Mouse (Mus musculus): Measurements from ENCODE around the gene Lifr. TPM values are rescaled to one million over a fixed set of nuclear protein-coding genes. Genes with fewer than 3 reads are reported as not detected.
A peak's percentile ranks its signal among the peaks of the same experiment; 100 is the strongest.

The Lifr gene
- polyA plus RNA-seq, 1 experiment from 2014 or later = 29.9 TPM

DNA sequence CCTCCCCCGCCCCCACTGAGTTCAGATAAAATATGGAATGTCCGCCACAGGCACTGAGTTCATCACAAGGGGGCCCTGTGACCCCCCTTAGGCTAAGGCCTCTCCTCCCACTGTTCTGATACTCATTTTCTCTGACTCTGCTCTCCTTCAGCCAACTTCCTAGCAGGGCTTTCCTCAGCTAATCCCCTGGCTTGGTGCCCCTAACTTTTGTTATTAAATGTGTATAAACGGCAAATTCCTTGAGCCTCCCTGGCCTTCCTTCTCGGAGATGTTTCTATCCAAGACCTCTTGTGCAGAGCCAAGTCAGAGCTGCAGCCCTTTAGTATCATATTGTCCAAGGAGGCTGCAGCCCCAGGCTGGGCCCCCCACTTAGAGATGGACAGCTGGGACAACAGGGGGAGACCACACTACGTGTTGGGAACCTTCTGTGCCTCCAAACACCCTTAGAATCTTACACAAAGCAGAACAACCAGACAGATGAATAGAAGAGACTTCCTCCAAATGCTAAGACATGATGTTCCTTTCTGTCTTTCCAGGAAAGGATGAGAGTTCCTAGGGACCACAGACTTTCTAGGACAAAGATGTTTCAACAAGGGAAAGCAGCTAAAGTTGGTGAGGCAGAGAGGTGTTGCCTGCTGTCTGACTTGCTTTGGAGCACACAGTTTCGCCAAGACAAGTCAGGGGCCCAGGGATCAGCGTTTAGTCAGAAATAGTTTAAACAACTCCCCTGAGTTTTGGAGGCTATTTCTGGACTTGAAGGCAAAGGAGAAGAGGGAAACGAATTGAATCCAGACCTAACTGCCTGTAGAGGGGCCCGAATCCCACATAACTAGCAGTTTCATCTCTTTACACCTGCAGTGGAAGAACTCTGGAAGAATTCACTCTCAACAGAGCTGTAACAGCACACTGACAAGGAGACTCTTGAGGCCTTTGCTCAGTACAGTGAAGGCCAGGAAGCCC, 111.3 kb downstream of the Lifr start:
- DNase-seq (ENCODE audit: low spot score) = no peak

DNA sequence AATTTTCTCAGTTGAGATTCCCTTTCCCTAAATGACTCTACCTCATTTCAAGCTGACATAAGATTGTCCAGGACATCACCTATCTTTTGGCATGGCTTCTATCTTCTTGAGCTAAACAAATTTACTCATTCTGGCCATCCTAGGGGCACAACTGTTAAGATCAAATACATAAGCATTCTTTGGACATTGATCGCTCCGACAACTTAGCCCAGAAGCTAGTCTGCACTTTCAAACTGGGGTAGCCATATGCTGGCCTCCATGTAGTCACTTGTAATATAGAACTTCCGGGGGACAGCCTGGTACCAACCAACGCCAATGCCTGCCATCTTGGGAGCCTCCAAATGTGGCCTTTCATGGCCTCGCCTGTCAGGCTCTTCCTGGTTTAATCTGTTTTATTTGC, 112.6 kb downstream of the Lifr start:
- no peak for DNase-seq (ENCODE audit: low spot score)

DNA sequence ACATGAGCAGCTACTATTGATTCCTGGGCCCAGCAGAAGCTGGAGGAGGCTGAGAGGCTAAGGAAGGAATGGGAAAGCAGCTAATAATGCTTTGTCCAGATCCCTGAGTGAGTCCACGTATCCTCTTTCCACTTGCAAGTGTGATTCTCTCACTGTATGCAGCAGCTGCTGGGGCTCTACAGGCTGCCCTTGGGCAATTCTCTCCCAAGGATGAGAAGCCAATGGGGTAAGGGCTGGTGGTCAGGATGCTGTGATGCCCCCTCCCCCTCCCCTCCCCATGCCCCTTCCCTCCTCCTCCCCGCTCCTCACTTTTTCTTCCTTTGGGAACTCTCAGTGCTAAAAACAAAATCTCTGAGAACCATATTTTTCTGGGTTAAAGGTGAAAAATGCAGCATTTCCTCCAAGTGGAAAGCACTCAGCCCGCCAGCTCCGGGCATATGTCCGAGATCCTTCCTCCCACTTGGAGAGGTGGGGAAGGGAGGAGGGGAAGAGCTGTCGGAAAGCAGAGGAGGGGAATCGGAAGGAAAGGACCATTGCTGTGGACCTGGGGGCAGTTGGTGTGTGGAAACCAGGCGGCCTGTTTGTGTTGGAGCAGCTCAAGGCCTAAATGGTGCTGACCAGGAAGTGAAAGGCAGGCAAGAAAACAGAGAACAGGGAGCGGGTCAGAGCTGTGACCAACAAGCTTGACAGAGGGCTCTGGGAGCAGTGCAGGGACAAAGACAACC, 113.4 kb downstream of the Lifr start:
- no peak for DNase-seq (ENCODE audit: low spot score)

DNA sequence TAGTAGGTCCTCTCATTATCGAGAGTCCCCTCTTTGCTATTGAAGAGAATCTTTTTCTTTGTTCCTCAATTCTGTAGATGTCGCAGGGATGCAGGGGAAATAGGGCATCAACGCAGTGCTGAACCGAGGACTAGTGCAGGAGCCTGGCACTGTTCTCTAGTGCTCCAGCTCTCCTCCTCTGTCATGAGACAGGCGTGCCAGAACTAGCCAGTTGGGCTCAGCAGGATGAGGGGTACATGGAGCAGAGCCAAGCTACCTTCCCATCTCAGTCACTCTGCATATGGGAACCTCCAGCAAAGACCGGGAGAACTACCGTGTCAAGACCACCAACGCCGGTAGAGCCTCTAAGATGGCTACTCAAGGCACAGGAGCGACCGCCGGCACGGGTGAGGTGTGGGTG, 114.5 kb downstream of the Lifr start:
- DNase-seq (ENCODE audit: low spot score) = no peak

DNA sequence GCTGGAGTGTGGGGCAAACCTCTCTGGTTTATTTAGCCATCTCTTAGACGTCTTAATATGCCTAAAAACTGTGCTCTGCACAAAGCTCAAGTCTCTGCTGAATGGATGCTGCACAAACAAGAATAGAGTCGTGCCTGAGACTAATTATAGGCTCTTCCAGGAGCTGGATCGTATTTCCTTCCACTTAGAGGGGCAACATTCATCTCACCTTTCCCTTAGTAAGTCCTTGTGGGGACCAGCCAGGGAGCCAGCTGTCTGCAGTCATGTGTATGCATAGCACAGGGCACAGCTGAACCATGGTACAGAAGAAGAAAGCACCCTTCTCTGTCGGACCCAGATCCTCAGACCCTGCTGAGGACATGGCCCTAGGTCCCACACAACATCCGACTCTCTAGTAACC, 115.7 kb downstream of the Lifr start:
- DNase-seq (ENCODE audit: low spot score) = no peak

DNA sequence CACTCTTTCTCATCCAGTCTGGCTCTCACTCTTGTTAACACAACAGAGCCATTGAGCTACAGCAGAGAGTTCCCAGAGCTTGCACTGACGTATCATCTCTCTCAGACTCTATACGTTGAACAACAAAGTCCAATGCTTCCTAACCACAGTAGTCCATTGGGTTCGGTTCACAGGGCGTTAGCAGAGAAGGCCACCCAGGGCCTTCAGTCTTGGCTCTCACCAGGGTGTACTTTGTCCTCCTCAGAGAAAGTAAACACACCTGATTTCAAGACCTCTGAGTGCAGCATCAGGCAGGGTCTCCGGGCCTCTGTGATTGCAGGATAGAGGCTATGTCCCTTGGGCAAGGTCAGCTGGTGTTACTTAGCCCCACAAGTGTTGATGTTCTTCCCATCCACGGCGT, 116.9 kb downstream of the Lifr start:
- DNase-seq (ENCODE audit: low spot score) = no peak

DNA sequence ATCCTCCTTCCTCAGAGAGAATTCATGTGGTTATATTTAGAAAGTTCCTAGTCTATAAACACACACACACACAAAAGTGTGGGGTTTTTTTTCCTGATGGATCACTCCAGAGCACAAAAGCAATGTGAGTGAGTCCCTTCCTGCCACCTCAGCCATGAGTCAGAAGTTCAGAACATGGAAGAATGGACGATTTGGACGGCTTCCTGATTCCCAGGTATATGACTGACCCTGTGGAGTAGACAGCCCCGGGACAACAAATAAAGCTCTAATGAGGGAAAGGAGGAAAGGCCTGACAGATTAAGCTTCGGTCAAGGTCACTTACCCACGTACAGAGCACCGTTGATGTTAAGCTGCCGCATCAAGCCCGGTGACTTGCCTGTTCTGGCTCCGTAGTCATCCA, 117.8 kb downstream of the Lifr start:
- no peak for DNase-seq (ENCODE audit: low spot score)

DNA sequence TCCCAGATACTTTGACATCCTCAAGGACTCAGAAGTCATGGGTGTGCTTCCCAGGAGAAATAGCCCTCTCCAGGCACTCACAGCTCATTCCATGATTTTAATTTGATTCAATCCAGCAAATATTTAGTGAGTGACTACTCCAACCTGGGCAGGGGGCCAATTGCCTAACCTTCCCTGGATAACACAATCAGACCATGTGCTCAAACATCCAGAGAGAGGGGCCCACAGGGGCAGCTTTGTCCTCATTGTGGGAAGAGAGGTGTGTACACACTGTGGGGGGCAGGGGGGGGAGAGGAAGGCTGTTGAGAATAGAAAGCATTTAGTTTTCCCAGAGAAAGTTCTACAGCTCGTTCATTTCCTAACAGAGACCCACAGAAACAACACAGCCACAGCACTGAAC, 123.3 kb downstream of the Lifr start:
- DNase-seq (ENCODE audit: low spot score) = no peak

DNA sequence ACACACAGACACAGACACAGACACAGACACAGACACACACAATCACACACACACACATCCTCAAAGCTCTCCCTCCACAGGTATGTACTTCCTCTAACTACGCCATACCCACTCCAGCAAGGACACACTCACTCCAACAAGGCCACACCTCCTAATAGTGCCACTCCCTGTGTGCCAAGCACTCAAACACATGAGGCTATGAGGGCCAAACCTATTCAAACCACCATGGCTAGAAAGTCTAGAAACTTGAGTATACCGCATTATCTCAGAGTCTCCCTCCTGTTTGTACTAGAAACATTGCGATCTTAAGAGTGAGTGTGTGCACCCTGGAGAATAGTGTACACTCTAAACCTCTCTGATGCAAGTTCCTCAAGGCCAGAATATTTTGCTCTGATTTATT, 125.4 kb downstream of the Lifr start:
- DNase-seq (ENCODE audit: low spot score) = no peak

DNA sequence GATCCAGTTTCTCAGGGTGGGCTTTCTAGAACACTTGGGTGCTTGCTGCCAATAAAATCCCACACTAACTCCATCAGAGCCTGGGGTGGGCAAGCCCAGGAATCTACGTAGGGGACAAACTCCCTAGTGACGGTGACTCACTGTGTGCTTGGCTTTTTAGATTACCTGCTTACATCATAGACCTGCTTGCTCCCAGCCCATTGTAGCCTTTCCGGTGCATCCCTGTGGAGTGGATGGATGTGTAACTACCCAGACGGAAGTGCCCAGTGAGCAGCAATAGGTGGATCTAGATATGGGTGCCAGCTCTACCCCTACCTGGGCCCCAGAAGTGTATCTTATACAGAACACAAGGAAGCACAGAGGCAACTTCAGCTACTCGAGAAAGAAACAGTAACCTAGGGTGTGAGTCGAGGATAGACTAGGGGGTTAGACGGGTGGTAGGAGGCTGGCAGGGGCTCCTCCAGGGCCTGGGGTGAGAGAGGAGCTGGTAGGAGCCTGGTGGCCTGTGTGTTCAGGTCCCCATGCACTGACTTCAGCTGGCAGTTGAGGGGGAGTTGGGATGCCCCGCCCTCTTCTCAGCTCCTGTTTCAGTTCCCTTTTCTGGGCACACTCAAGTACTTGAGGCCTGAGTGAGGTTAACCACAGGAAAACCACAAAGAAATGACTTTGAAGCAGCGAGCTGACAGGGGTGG, 126.3 kb downstream of the Lifr start:
- peak; percentile 37 for DNase-seq (ENCODE audit: low spot score)

DNA sequence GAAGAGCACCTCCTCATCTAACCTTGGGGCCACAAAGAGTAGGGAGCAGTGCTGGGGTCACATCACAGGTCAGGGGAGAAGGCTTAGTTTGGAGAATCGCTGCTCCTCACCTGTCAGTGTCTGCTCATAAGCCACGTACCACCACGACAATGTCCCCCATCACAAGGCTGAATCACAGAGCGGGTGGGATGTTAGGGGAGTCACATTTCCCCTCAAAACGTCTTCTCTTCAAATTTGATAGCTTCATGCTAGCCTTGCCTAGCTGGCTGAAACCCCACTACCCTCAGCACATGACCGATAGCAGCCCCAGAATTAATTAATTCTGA, 126.8 kb downstream of the Lifr start:
- DNase-seq (ENCODE audit: low spot score) = no peak

DNA sequence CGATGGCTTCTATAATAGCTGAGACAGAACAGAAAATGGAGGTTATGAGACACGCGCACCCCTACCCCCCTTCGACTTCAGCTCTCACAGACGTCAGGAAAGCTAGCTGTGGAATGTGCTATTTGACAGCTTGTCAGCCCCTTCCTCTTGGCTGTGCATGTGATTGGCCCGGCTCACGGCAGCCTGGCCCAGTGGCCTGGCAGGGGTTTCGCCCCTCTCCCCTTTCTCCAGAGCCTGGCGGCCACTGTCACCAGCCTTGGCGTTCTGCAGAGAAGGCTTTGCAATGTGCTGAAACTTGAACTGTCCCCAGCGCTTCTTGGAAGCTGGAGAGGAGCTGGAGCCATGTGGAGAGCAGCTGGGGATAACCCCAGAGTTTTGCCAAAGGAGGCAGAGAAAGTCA, 132.4 kb downstream of the Lifr start:
- no peak for DNase-seq (ENCODE audit: low spot score)

DNA sequence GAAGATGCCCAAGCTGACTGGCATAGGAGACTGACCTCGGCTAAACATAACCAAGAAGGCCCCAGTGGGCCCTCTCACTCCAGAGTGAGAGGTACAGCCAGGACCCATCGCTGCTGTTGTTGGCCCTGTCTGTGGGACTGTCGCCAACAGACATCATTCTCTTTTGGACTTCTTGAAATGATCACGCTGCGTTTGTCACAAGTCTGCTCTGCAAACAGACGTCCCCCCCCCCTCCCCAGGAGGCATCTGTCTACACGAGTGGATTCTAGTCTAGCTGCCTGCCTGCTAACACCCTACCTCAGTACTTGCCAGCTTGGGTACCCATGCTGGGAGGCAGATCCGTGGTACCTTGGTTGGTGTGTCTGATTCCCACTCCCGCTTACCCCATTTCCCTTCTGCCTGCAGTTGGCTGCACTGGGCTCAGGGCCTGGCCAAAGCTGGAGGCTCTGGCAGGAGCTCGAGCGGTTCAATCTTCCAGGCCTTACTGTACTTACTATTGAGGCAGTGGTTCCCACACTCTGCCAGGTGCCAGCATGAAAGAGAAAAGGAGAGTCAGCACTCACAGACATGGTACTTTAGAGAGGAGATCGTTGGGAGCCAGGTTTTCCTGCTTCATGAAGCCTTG, 133.8 kb downstream of the Lifr start:
- DNase-seq (ENCODE audit: low spot score) = no peak

DNA sequence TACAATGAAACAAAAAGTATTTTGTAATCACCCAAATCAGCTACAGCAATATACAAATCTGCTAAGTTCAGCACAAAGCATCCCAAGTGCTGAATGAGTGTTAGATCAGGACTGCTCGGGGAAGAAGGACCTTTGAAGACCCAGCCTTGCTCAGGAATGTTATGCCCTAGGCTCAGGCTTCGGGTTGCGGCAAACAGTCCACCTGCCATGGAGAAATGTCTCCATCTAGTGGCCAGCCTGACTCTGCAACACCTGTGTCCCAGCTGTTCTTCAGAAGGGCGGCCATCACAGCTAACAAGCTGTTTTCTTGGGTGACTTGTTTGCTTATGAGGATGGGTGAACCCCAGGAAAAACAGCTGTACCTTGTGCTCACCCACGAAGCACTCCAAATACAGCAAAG, 135.8 kb downstream of the Lifr start:
- peak; percentile 53 for DNase-seq (ENCODE audit: low spot score)

DNA sequence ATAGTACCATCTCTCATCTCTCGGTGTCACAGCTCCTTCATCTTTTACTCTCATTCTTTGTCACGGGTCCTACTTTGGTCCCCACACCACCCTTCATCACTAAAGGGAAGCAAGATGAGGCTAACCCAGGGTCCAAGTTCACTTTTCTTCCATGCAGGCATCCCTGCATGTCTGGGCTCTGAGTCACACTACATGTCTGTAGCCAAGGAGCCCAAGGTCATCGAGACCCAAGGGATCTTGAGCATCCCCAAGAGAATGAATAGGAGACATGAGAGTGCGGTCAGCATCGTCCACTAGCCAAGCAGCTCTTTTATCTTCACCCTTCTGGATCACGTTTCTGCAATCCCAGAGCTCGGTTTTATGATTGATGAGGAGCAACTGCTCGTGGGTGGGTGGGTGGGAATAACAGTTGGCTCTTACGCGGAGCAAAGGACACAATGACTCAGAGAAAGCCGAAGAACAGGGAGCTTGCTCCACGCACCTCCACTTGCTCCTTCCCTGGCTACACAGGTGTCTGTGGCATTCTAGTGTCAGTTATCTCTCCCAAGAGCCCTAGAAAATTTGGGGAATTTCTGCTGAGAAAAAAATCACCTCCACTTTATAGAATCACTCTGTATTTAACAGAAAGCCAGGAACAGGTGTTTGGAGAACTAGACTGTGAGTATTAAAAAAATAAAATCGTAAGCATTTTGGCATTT, 143.1 kb downstream of the Lifr start:
- DNase-seq (ENCODE audit: low spot score) = no peak

DNA sequence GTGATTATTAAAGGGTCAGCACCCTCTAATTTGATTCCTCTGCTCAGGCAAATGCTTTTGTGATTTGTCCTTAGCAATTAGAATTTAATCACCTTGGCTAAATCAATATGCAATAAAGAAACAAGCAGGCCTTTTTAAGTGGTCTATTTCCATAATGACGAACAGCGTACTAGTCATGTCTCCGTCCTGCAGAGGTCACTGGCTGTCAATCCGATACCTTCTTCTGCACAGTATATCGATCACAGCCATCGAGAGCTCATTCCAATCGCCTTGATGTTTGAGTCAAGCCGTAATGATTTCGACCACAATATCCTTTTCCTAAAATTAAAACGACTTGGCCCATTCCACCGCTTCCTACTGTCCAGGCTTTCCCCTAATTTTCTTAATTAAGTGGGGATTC, 149.5 kb downstream of the Lifr start:
- DNase-seq (ENCODE audit: low spot score) = no peak

DNA sequence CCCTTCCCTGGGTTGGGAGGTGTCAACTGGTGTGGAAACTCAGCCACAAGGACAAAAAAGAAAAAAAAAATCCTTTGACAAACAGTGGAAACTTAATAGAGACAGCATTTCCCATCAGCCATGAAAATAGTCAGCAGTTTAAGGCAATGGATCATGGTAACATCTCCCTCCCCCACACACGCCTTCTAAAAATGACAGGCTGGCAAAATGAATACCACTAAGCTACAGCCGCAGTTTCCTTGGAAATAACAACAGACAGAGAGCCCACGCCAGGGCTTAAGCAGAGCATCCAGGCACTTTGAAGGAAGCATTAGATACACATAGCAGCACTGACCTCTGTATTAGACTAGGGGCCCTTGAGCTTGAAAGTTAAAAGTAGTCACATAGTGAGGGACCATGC, 150.5 kb downstream of the Lifr start:
- DNase-seq (ENCODE audit: low spot score) = no peak

DNA sequence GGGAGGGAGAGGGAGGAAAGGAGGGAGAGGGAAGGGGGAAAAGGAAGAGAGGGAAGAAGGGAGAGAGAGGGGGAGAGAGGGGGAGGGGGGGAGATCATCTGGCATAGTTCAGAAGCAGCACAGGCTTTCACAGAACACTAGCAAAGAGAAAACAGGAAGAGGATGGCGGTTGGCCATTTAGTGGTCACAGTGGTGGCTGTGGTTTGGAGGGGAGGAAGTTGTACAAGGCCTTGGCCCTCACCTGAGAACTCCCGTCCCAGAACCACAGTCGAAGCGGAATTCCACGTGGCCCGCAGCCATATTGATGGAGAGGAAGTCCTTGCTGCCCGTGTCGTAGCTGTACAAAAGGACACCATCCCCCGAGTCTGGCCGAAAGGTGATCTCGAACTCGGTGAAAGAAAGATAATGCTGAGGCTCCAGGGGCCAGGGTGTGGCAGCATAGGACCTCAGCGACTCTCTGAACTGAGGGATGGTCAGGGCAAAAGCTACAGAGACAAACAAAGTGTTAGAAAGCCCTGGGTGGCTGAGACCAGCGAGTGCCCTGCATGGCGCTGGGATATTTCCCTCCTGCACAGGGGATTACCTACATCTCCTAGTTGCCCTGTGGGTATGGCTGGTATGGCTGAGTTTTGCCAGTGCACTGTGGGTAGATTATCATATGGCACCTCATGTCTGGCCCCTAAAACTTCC, 151.9 kb downstream of the Lifr start:
- no peak for DNase-seq (ENCODE audit: low spot score)

Data from thymus, postnatal 0 days (tissue).